Mouse (Mus musculus): ENCODE results near the gene H60b. TPM values are rescaled to one million over a fixed set of nuclear protein-coding genes. Genes with fewer than 3 reads are reported as not detected.
"Not testable (repeated sequence)": the region's sequence is repeated elsewhere in the genome, so short reads cannot be mapped to it uniquely, and the experiment has no call there.

Gene H60b
- polyA plus RNA-seq, 1 experiment from 2014 or later: 1.4 TPM

DNA sequence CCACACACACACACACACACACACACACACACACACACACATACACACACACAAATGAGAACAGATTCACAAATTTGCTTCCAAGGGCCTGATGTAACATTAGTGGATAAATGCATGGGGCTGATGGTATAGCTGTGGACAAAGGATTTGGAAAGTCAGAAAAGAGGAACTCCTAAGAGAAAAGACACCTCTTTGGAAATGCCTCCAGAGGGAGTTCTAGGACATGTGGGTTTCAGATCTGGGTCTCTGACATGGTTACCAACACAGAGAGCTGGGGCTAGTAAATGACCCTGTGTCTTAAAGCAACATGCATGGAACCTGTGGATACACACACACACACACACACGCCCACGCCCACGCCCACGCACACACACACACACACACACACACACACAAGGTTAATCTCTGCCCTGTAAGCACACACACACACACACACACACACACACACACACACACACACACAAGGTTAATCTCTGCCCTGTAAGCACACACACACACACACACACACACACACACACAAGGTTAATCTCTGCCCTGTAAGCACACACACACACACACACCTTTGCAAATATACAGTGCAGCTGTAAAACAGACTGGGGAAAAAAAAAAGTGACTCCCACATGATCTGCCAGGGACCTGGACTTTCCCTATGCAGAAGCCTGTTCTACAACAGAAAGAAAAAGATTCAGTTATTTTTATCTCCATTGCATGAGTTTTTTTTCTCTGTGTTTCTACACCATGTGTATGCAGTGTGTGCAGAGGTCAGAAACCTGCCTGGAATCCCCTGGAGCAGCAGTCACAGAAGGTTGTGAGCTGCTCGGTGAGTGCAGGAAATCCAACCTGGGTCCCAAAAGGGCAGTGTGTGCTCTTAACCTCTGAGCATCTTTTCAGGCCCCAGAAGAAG, 14.3 kb downstream of the H60b start:
- H3K9ac ChIP-seq (replicated peaks); H3K36me3 ChIP-seq; H3K27ac ChIP-seq; H3K27me3 ChIP-seq; H3K9me3 ChIP-seq; H3K4me3 ChIP-seq (replicated peaks); H3K4me1 ChIP-seq (replicated peaks): not testable (repeated sequence)
- H3K4me2 ChIP-seq (replicated peaks): peak overlapping the region; percentile 25; the same call in 1 of the 2 replicates
- 43% methylated on average over 4 of the region's 5 CpGs for WGBS
- ATAC-seq: 0 out of 2 replicates have a peak, but pooled peaks have one; percentile 20

DNA sequence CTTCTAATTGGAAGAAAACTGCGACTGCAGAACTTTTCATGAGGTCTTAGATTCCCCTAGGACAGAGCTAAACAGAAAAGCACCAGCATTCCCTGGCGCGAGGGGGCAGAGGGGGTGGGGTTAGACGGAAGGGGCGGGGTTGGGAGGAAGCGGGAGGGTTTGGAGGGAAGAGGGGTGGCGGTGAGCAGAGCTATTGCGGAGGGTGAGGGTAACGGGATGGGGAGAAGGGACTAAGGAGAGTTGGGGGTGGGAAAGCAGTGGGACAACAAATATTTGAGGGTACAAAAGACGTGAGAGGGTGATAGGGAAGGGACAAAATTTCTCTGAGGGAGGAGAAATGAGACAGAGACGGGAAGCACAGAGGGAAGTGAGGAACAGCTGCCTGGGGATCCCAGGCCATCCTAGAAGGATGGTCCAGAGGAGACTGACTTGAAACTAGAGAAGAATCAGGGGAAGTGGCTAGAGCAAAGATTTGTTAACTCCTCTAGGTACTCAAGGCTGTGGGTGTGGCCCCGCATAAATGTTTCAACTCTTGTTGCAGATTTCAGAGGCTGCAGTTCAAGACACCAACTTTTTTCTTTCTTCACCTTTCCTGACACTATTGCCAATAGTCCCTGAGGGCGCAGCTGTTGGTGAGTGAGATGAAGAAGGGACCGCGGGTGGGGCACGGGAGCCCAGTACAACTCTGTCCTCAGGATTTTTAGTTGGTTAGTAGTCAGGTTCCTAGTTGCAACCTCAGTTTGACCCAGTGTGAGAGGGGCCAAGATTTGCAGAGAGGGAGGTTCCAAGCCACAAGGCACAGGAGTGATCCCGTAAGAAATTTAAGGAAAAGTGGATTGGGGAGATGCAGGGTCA, 15.2 kb downstream of the H60b start:
- H3K27me3 ChIP-seq; H3K4me1 ChIP-seq (replicated peaks); H3K4me3 ChIP-seq (replicated peaks); H3K27ac ChIP-seq; H3K9ac ChIP-seq (replicated peaks); H3K36me3 ChIP-seq; H3K9me3 ChIP-seq: not testable (repeated sequence)
- 18% methylated on average over 10 of the region's 17 CpGs for WGBS
- ATAC-seq: peak; percentile 74; the same call in 1 of the 2 replicates
- peak overlapping the region; percentile 25; the same call in 1 of the 2 replicates for H3K4me2 ChIP-seq (replicated peaks)

DNA sequence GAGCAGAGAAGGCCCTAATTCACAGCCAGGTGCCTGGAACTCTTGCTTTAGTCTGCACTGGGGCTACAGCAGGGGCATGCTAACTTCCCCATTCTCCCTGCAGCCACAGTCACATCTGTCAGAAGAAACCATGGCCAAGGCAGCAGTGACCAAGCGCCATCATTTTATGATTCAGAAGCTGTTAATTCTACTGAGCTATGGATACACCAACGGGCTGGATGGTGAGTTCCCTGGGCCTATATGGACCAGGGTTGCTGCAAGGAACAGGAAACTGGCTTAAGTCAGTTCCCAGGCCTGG, 15.8 kb downstream of the H60b start:
- H3K27me3 ChIP-seq; ATAC-seq; H3K4me3 ChIP-seq (replicated peaks); H3K9ac ChIP-seq (replicated peaks); H3K36me3 ChIP-seq; H3K27ac ChIP-seq; H3K4me2 ChIP-seq (replicated peaks); H3K9me3 ChIP-seq; H3K4me1 ChIP-seq (replicated peaks): not testable (repeated sequence)
- 81% methylated on average over 2 of the region's 2 CpGs for WGBS

DNA sequence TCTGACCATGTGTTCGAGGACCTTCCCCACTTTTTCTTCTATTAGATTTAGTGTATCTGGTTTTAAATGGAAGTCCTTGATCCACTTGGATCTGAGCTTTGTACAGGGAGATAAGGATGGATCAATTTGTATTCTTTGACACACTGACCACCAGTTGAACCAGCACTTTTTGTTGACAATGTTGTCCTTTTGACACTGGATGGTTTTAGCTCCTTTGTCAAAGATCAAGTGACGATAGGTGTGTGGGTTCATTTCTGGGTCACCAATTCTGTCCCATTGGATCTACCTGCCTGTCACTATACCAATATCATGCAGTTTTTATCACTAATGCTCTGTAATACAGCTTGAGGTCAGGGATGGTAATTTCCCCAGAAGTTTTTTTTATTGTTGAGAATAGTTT, 18.1 kb downstream of the H60b start:
- H3K4me2 ChIP-seq (replicated peaks); H3K36me3 ChIP-seq; H3K9me3 ChIP-seq; H3K4me1 ChIP-seq (replicated peaks); ATAC-seq; H3K27ac ChIP-seq; H3K27me3 ChIP-seq; H3K4me3 ChIP-seq (replicated peaks); H3K9ac ChIP-seq (replicated peaks): not testable (repeated sequence)
- WGBS: 91% methylated on average over 2 of the region's 2 CpGs

DNA sequence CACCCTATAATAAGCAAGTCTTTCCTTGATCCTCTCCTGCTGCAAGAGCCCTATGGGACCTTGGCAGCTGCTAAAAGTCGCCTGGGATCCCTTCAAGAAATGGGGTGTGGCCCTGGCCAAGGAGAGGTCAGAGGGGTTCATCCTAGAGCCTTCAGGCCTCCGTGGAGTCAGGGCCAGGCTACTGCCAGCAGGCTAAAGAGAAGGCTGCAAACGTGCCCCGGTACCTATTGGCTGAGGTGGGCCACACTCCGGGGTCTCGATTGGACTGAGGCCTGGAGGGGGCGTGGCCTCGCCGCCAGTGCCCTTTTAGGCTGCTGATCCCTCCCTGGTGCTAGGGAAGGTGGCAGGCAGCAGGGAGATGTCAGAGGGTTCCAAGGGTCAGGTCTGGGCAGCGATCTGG, 32.6 kb downstream of the H60b start:
- ATAC-seq: peak; percentile 82
- 4% methylated on average over 10 of the region's 10 CpGs for WGBS
- H3K36me3 ChIP-seq; H3K27me3 ChIP-seq; H3K9ac ChIP-seq (replicated peaks); H3K4me1 ChIP-seq (replicated peaks); H3K4me3 ChIP-seq (replicated peaks); H3K27ac ChIP-seq; H3K9me3 ChIP-seq: not testable (repeated sequence)
- peak overlapping the region; percentile 37 for H3K4me2 ChIP-seq (replicated peaks)

DNA sequence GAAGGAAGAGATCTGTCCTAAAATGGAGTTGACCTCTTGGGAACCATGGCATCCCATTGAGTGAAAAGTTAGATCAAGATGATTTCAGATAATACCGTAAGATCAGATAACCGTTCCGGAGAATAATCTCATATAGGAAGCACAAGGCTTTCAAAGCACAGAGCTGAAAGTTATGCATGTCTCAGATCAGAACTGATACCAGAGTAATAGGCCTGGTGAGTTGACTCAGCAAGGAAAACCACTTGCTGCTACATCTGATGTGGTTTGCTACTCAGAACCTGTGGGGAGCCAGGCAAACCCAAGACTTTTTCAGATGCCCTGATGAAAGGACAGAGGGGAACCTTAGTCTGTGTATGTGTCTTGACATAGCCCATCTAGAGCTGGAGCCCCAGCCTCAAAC, 43.0 kb downstream of the H60b start:
- 94% methylated on average over 3 of the region's 3 CpGs for WGBS
- ATAC-seq: not testable (repeated sequence)

DNA sequence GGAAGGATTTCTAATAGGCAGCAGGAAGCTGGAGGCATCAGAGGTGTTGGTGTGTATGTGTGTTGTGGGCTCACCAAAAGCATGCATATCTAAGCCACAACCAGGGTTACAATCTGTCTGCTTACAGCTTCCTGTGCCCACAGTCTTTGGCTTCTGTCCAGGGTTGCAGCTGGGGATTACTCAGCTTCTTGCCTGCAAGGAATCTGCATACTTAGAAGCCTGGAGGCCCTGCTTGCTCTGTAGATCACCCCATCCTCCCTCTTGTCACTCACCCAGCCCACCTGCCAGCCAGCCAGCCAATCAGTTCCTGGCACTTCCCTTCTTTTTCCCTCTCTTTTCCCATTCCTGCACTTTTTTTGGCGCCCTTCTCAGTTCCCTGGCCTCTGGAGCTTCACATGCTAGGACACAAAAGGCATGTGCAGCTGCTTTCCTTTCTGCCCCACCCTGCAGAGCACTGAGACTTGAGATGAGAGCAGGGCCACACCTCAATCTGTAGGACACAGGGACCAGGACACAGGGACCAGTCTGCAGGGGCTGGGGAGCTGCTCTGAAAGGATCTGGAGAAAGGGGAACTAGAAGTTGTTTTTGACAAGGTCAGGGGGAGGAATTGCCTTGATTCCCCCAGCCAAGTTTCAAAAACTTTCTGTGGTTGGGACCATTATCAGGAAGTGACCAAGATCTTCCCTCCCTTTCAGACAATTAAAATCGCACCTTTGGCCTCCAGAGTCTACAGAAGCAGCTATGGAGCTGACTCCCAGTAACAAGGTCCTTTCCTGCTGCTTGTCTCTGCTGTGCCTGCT, 44.6 kb downstream of the H60b start:
- peak; percentile 92 for ATAC-seq
- not testable (repeated sequence) for H3K36me3 ChIP-seq; H3K27me3 ChIP-seq; H3K4me1 ChIP-seq (replicated peaks); H3K4me2 ChIP-seq (replicated peaks); H3K4me3 ChIP-seq (replicated peaks); H3K9me3 ChIP-seq; H3K9ac ChIP-seq (replicated peaks); H3K27ac ChIP-seq
- no CpG with 5 or more reads among the region's 2 CpGs for WGBS

More for the DNA sequence above, 43.0 kb downstream of the H60b start:
- H3K4me3 ChIP-seq (replicated peaks); H3K36me3 ChIP-seq; H3K27me3 ChIP-seq; H3K4me1 ChIP-seq (replicated peaks); H3K9me3 ChIP-seq; H3K27ac ChIP-seq; H3K9ac ChIP-seq (replicated peaks); H3K4me2 ChIP-seq (replicated peaks): not testable (repeated sequence)

DNA sequence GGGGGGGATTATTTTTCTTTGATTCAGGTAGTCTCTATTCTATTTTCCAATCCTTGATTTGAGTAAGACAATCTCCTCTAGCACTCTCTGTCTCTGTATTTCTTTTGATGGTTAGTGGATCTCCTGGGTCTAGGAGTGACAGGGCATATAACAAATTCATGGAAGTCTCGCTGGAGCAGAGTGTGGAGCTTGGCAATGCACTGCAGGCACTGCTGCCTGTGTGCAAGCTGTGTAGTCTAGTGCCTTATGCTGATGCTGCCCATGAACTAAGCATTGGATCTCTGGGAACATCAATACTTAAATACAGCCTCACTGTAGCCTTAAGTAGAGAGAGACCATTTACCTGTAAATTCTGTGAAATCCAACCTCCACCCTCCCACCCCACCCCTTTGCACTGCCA, 48.1 kb downstream of the H60b start:
- H3K9ac ChIP-seq (replicated peaks); H3K4me2 ChIP-seq (replicated peaks); H3K27ac ChIP-seq; H3K4me3 ChIP-seq (replicated peaks); H3K36me3 ChIP-seq; ATAC-seq; H3K27me3 ChIP-seq; H3K4me1 ChIP-seq (replicated peaks); H3K9me3 ChIP-seq: not testable (repeated sequence)
- 68% methylated on average over 1 of the region's 1 CpGs for WGBS

DNA sequence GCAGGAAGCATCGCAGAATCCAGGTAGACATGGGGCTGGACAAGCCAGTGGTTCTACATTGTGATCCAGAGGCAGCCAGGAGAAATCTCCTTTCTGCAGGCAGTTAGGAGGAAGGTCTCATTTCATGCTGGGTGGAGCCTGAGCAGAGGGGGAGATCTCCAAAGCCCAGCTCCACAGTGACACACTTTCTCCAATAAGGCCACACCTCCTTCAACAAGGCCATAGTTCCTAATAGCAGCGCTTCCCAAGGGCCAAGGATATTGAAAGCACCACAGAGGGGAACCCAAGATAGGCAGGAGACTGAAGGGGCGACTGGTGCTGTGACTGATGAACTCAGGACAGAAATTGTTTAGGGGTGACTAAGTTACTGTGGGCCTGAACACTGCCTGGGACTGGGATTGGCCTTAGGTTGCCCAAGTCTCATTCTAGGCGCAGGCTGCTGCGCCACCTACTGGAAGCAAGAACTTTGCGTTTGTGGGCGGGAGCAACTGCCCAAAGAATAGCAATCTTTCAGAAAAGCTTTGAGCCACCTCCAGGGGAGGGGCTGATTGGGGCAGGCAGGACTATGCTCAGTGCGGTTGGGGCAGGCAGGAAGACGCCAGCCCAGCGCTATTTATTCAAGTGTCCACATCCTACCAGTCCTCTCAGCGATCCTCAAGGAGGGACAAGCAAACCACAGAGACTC, 53.8 kb downstream of the H60b start:
- H3K4me2 ChIP-seq (replicated peaks); H3K36me3 ChIP-seq; H3K27me3 ChIP-seq; H3K9me3 ChIP-seq; H3K4me1 ChIP-seq (replicated peaks); H3K4me3 ChIP-seq (replicated peaks); H3K9ac ChIP-seq (replicated peaks); H3K27ac ChIP-seq: not testable (repeated sequence)
- ATAC-seq: peak; percentile 82
- 2% methylated on average over 8 of the region's 11 CpGs for WGBS

DNA sequence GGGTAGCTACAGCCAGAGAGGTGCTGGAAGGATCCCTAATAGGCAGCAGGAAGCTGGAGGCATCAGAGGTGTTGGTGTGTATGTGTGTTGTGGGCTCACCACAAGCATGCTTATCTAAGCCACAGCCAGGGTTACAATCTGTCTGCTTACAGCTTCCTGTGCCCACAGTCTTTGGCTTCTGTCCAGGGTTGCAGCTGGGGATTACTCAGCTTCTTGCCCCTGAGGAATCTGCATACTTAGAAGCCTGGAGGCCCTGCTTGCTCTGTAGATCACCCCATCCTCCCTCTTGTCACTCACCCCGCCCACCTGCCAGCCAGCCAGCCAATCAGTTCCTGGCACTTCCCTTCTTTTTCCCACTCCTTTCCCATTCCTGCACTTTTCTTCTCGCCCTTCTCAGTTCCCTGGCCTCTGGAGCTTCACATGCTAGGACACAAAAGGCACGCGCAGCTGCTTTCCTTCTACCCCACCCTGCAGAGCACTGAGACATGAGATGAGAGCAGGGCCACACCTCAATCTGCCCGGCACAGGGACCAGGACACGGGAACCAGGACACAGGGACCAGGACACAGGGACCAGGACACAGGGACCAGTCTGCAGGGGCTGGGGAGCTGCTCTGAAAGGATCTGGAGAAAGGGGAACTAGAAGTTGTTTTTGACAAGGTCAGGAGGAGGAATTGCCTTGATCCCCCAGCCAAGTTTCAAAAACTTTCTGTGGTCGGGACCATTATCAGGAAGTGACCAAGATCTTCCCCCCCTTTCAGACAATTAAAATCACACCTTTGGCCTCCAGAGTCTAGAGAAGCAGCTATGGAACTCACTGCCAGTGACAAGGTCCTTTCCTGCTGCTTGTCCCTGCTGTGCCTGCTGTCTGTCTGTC, 65.3 kb downstream of the H60b start:
- H3K4me2 ChIP-seq (replicated peaks); H3K27ac ChIP-seq; H3K9ac ChIP-seq (replicated peaks); H3K9me3 ChIP-seq; H3K4me3 ChIP-seq (replicated peaks); H3K36me3 ChIP-seq; H3K27me3 ChIP-seq; H3K4me1 ChIP-seq (replicated peaks): not testable (repeated sequence)
- ATAC-seq: peak; percentile 93
- no CpG with 5 or more reads among the region's 7 CpGs for WGBS

DNA sequence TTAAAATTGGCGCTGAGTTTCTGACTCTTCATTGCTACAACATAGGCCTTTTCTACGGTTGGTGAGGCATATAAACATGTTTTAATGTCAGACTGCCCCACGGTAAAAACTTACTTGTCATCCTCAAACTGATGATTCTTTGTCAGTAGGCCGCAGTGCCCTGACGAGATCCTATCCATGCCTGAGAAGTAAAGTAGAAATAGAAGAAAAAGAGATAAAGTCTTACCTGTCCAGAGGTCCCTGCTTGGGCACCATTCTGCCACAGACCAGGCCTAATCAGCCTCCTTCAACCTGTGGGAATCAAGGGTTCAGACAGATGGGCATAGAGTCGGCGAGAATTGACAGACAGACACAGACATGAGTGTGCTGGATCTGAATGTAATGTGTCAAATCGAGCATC, 106.7 kb downstream of the H60b start:
- H3K9ac ChIP-seq (replicated peaks): no peak overlapping the region
- no peaks in the 10 kb centered on the region for H3K36me3 ChIP-seq
- H3K4me1 ChIP-seq (replicated peaks): no peaks in the 10 kb centered on the region
- H3K4me2 ChIP-seq (replicated peaks): no peak overlapping the region
- peaks cover 8% of the 10 kb centered on the region; the same call in 1 of the 2 replicates for H3K9me3 ChIP-seq
- no peak overlapping the region for H3K27ac ChIP-seq
- no peak for ATAC-seq
- WGBS: 91% methylated on average over 8 of the region's 8 CpGs
- H3K4me3 ChIP-seq (replicated peaks): no peak overlapping the region
- H3K27me3 ChIP-seq: no peaks in the 10 kb centered on the region
